Mouse (Mus musculus) thymus, postnatal 36 days (tissue): ENCODE results near the gene Edc3.

Experiments used
- DNase-seq, 2 experiments: peaks; one replicate each; pipeline ENCODE4 v3.0.0; 2022; ENCODE audit warnings: mixed read lengths in 2 of 2

Edc3 gene

GRCm38 (mm10) chr9:57708068-57708719 is at the start of gene Edc3:
Gene Edc3 (plus strand): TSS chr9:57708540.
- DNase-seq = peak; percentile 90 to 91

DNA sequence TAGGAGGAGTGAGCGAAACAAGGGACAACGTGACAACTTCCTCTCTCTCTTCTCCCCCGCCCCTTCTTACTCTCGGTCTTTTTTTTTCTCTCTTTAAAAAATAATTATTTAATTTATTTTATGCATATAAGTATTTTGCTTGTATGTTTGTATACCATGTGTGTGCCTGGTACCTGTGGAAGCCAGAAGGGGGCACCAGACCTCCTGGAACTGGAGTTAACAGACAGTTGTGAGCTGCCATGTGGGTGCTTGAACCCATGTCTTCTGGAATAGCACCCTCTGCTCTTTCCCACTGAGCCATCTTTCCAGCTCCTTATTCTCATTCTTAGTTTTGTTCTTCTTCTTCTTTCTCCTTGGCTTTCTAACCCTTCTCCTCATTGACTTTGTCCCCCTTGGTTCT is 49.4 kb upstream of the Edc3 start:
- DNase-seq = peak in 1 of 2 experiments; percentile 30

- DNase-seq = peak; percentile 79 to 80
Observed at GRCm38 (mm10) chr9:57659774-57660173, 48.6 kb upstream of the Edc3 start.

GRCm38 (mm10) chr9:57660501-57660900 is 47.8 kb upstream of the Edc3 start:
- DNase-seq = peak in 1 of 2 experiments; percentile 19

DNA sequence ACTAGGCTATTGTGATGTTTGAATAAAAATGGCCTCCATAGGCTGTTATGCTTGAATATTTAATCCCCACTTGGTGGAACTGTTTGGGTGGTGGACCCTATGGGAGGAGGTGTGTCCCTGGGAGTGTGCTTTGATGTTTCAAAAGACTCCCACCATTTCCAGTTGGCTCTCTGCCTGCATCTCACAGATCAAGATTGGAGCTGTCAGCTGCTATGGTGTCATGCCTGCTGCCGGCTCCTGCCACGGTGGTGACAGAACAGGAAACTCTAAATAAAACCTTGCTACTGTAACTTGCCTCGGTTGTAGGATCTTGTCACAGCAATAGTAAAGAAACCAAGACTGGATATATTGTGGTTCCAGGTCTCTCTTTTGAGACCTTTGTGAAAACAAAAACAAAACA is 46.8 kb upstream of the Edc3 start:
- no peak for DNase-seq

DNA sequence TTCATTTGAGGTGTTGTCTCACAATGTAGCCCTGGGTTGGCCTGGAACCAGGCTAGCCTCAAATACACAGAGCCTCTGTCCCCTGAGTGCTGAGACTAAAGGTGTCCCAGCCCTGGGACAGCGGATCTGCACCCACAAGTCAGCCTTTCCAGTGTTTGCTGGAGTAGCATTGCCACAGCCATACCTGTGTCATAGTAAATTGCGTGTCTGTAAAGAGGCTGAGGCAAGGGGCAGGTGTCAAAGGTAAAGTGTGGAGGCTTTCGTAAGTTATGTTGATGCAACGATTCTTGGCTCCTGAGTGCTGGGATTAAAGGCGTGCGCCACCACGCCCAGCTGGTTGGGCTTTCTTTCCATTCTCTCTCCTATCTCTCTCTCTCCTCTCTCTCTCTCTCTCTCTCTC is 43.7 kb upstream of the Edc3 start:
- DNase-seq = no peak

DNA sequence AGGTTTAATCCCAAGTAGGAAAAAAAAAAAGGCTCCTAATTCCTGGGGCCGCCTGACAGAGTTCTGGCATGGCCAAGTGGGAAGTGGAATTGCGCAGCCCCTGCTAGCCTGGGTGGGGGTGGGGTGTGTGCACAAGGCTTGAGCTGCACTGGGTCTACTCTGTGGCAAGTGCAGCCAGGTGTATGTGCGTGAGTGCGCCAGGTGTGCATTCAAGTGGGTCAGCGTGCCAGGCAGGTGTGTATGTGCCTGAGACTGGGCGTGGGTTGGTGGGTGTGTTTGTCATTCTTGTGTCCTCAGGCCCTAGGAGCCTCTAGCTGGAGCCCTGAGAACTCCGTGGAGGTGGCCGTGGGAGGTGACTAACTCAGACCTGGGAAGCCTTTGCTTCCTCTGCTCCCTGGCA is 41.8 kb upstream of the Edc3 start:
- DNase-seq = peak; percentile 27 to 68

- DNase-seq = peak; percentile 48 to 64
Observed at GRCm38 (mm10) chr9:57667136-57667535, 41.2 kb upstream of the Edc3 start.

- peak in 1 of 2 experiments; percentile 18 for DNase-seq
Observed at GRCm38 (mm10) chr9:57667817-57668216, 40.5 kb upstream of the Edc3 start.

- DNase-seq = no peak
Observed at GRCm38 (mm10) chr9:57668277-57668676, 40.1 kb upstream of the Edc3 start.

DNA sequence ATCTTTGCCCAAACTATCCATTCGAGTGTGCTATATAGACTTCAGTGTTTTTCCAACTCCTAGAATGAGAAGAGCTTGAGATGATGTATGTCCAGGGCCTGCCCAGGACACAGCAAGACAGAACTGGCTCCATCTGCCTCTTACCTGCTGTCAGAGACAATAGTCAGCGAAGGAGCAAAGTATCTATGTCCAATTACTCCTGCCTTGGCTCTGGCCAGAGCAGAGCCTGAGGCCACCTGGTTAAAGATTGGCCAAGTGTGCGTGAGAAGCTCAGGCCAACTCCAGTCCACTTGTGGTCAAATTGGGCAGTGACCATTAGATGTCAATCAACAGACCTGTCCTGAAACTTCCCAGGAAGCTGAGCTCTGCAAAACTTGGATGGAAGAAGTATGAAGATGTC is 38.8 kb upstream of the Edc3 start:
- DNase-seq = no peak

GRCm38 (mm10) chr9:57671037-57671436 is 37.3 kb upstream of the Edc3 start:
- DNase-seq = no peak

DNA sequence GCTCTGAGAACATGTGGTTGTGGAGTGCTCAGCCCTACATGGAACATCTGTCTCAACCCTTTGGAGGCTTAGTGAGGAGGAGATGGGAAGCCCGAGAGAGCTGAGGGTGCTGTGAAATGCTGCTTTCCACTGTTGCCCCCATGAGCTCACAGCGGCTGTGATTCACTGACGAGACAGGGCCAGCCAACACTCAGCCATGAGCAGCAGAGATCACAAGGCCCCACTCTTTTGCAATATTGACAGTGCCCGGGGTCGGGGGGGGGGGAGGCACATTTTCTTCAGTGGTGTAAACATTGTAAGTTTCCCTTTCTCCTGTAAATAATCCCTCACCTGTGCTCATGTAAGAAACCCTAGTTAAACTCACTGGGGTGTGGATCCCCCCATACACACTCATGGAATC is 36.8 kb upstream of the Edc3 start:
- no peak for DNase-seq

DNA sequence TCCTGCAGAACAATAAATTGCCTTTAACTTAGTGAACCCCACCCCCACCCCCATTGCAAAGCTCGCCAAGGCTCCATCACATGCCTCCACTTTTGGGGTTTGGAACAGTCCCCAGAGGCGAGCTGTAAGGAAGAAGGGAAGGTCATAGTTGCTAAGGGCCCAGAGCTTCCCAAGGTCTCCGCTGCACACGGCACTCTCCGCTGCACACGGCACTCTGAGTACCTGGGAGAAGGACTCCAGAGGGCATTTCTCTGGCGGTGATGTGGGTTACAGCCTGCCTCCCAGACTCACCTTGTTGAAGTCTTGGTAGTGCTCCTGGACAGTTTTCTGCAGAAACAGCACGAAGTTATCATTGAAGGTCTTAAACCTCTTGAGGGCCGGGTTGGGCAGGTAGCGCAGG is 26.9 kb upstream of the Edc3 start:
- DNase-seq = no peak

- DNase-seq = no peak
Observed at GRCm38 (mm10) chr9:57683520-57683919, 24.8 kb upstream of the Edc3 start, which contains the start of gene Cyp1a2. Gene Cyp1a2 (minus strand): TSS chr9:57683703.

- no peak for DNase-seq
Observed at GRCm38 (mm10) chr9:57686011-57686410, 22.3 kb upstream of the Edc3 start.

GRCm38 (mm10) chr9:57687751-57688150 is 20.6 kb upstream of the Edc3 start, which contains the start of gene Cyp1a1:
Gene Cyp1a1 (plus strand): TSS chr9:57687928.
- no peak for DNase-seq

GRCm38 (mm10) chr9:57688158-57688557 is 20.2 kb upstream of the Edc3 start:
- peak in 1 of 2 experiments; percentile 33 for DNase-seq

- no peak for DNase-seq
Observed at GRCm38 (mm10) chr9:57688606-57689005, 19.7 kb upstream of the Edc3 start.

- no peak for DNase-seq
Observed at GRCm38 (mm10) chr9:57694108-57694507, 14.2 kb upstream of the Edc3 start.

DNA sequence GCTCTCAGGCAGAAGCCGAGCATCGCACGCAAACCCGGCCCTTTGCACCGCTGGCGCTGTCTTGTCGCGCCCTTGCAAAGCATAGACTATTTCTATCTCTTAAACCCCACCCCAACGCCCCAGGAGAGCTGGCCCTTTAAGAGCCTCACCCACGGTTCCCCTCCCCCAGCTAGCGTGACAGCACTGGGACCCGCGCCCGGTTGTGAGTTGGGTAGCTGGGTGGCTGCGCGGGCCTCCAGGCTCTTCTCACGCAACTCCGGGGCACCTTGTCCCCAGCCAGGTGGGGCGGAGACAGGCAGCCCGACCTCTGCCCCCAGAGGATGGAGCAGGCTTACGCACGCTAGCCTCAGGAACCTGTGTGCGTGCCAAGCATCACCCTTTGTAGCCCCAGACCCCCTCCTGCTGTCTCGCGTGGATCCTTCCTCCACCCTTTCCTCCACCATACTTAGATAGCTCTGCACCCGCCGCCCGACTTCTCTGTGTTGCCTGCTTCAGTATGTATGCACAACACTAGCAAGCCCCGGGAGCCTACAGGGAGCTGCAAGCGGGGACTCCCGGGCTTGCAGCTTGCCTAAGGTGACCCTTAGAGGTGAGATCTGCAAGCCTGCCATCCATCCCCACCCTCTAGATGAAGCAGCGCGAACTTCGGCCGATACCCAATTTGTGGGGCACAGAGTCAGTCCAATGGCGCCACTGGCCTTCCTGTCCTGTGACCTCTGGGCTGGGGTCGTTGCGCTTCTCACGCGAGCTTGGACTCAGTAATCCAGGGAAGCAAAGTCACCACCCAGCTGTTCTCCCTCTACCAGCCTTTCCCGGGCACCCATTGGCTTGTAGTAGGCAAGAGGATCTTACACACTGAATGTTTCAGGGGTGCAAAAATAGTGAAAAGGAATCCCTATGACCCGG is 11.7 kb upstream of the Edc3 start:
- DNase-seq = peak in 1 of 2 experiments; percentile 20

DNA sequence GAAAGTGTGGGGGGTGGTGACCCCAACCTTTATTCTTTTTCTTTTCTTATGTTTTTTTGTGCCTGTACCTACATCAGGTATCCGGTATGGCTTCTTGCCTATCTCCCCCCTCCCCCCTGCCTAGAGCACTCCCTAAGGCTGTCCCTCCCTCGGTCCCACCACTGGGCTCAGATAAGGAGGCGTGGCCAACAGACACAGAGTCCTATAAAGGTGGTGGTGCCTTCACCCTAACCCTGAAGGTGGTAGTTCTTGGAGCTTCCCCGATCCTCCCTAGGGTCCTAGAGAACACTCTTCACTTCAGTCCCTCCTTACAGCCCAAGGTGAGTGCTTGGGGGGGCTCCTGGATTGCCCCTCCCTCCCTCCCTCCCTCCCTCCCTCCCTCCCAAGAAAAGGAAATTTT is 11.0 kb upstream of the Edc3 start:
- DNase-seq = no peak

DNA sequence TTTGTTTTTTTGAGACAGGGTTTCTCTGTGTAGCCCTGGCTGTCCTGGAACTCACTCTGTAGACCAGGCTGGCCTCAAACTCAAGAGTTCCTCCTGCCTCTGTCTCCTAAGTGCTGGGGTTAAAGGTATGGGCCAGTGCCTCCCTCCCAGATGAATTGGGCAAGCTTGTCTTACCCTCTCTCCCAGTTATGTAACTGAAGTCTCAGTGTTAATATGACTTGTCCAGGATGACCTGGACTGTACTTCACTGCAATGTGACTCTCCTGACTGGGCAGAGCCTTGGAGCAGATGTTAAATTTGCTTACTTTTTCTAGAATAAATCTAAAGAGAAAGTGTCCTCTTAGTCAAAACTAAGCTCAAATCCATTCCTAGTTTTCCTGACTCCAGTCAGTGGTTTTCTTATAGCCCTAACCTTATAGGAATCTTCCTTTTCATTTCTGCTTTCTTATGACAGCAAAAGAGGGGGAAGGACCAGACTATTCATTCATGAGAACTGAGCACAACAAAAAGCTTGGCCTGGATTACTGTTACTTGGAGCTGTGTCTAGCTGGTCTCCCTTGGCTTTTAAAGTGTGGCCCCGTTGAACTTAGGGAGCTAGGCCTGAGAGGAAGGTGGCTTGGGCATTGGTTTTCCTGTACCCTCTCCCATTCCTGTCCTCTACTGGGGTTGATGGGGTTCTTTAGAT is 9.7 kb upstream of the Edc3 start:
- DNase-seq = no peak
